Mouse (Mus musculus) cortical plate, adult 2 months (tissue): ENCODE results near the gene Podxl2.

Experiments used
- CTCF ChIP-seq: fragments of 200-500 bp; IDR thresholded peaks from 2 replicates; pipeline ENCODE4 v1.5.1; 2011; ENCODE audit warnings: mild to moderate bottlenecking, control low read depth, low read length; ENCODE audit not compliant: insufficient read depth; ENCODE audit errors: extremely low read depth
- POLR2A ChIP-seq: fragments of 200-500 bp; IDR thresholded peaks from 2 replicates; pipeline ENCODE4 v1.6.1; 2011; ENCODE audit warnings: mild to moderate bottlenecking, low read length, control low read depth; ENCODE audit not compliant: insufficient read depth; ENCODE audit errors: extremely low read depth

DNA sequence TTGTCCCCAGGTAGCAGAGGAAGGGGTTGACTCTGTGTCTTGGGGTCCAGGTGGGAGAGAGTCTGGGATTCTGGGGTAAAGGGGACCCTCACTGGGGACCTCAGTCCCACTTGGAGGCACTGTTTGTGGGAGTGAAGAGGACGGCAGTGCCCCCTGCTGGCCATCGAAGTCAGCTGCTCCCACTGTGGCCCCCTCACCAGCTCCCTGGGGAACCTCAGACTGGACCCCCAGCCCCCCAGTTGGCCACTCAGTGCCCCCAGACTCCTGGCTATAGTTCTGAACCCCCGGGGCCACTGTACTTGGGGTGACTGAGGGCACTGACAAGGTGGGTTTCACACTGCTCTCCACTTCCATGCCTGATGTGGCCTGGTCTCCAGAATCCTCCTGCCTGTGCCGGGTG, 25.6 kb downstream of the Podxl2 start:
- 0 out of 2 replicates have a peak, but pooled peaks have one; percentile 22 for TF ChIP-seq CTCF
- TF ChIP-seq POLR2A, result no peak
